Mouse (Mus musculus) Patski (cell line): ENCODE measurements around the gene Tspyl4. TPM values are rescaled to one million over a fixed set of nuclear protein-coding genes. Genes with fewer than 3 reads are reported as not detected.
A peak's percentile ranks its signal among the peaks of the same experiment; 100 is the strongest.

Experiments used
- ATAC-seq: fragments of 100-300 bp; one replicate; pipeline ENCODE4 v1.8.0; 2021
- CTCF ChIA-PET: fragments of 350-600 bp; sonication (Branson Sonifier 250); formaldehyde crosslinking; loops from one replicate; lab custom pipeline; 2022; ENCODE audit warnings: inconsistent platforms; lab: Charles Lee
- POLR2A ChIA-PET: fragments of 350-600 bp; sonication (Branson Sonifier 250); formaldehyde crosslinking; loops from one replicate; lab custom pipeline; 2022; ENCODE audit warnings: antibody characterized with exemption, inconsistent platforms; lab: Charles Lee
- DNase-seq: peaks from one replicate; pipeline ENCODE4 v3.0.0-alpha.2; 2011; ENCODE audit warnings: low read depth, low spot score
- H3K27me3 ChIP-seq: fragments of 371-371 bp; one replicate; pipeline ENCODE4 v1.5.1; 2021
- CTCF ChIP-seq: fragments of 100-300 bp; IDR thresholded peaks from one replicate; pipeline ENCODE4 v1.5.1; 2021
- in situ Hi-C: fragments of 300-500 bp; cut with MboI; formaldehyde crosslinking; loops from 3 replicates; pipeline ENCODE4 v1.11.1; 2018; ENCODE audit warnings: low pct_unique_long_range_greater_than_20kb, mixed read lengths
- polyA plus RNA-seq: library from polyadenylated mRNA; unstranded; gene quantifications from one replicate; pipeline ENCODE4 v1.2.3, GENCODE M21; 2021

The Tspyl4 gene
- polyA plus RNA-seq, 1 experiment from 2014 or later: 11.5 TPM

DNA sequence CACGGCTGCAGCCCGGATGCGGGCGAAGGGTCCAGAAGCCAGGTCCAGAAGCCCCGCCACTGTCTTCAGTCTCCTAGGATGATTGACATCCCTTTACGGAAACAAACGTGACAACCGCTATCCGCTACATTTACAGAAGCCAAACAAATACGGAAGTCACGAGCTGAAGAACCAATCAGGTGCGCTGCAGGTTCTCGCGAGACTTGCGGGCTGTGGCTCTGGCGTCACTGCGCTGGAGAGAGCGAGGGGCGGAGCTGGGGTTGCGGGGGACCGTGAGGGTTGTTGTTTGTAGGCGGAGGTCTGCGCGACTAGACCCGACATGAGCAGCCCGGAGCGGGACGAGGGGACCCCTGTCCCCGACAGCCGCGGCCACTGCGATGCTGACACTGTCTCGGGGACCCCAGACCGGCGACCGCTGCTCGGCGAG lies 15.3 kb upstream of the Tspyl4 start, which contains the start of gene Tspyl1:
Gene Tspyl1, plus strand, starts transcription at position 229 of the 427 bp plus-strand sequence.
- TF ChIP-seq CTCF: no peak
- H3K27me3 ChIP-seq: peaks cover 13% of the 10 kb centered on the region
- peak; percentile 90 for ATAC-seq
- ChIA-PET POLR2A (interaction anchor here (0.8 to 1.1 kb wide), 2 partner anchors 74 to 99 kb away, joined by 3 read pairs; no protein-coding TSS in a partner anchor), CTCF (interaction anchor here (0.7 to 0.8 kb wide), 2 partner anchors 75 to 263 kb away, joined by 3 read pairs; no protein-coding TSS in a partner anchor)
- in situ Hi-C loops: no loop called here
- peak; percentile 85 for DNase-seq

DNA sequence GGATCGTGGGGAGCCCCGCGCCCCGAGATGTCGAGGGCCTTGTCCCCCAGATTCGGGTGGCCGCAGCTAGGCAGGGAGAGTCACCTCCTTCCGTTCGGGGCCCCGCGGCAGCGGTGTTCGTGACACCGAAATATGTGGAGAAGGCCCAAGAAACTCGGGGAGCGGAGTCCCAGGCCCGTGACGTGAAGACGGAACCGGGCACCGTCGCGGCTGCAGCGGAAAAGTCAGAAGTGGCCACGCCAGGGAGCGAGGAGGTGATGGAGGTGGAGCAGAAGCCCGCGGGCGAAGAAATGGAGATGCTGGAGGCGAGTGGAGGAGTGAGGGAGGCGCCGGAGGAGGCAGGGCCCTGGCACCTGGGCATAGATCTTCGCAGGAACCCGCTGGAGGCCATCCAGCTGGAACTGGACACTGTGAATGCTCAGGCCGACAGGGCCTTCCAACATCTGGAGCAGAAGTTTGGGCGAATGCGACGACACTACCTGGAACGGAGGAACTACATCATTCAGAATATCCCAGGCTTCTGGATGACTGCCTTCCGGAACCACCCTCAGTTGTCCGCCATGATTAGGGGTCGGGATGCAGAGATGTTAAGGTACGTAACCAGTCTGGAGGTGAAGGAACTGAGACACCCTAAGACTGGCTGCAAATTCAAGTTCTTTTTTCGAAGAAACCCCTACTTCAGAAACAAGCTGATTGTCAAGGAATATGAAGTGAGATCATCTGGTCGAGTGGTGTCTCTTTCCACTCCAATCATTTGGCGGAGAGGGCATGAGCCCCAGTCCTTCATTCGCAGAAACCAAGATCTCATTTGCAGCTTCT lies 14.6 kb upstream of the Tspyl4 start:
- ChIA-PET CTCF (interaction anchor here (0.8 kb wide), 1 partner anchor 76 kb away, joined by 3 read pairs; no protein-coding TSS in a partner anchor), POLR2A (interaction anchor here (1.1 kb wide), 1 partner anchor 74 kb away, joined by 3 read pairs; no protein-coding TSS in a partner anchor)
- in situ Hi-C loops: no loop called here
- DNase-seq (no peak), ATAC-seq (peak; percentile 55)
- H3K27me3 ChIP-seq: peaks cover 9% of the 10 kb centered on the region
- TF ChIP-seq CTCF: no peak

DNA sequence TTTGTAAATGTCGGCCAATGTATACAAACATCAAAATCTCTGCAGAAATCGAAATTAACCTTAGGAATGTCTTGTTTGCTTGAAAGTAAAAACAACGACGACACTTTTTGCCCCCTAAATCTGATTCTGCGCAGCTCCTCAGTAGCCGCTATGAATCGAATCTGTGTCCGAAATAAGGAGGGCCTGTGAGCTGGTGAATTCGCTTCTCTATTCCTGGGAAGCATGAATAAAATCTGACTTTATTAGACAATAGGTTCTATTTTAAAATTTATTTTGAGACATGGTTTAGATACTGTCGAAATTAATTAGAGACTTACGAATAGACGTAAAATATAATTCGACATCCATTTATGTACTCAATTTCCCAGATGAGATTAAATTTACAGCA lies 337 bp upstream of the Tspyl4 start:
- no peak for DNase-seq
- no peak for ATAC-seq
- no peaks in the 10 kb centered on the region for H3K27me3 ChIP-seq
- ChIA-PET POLR2A (interaction anchor here (1.4 kb wide), 1 partner anchor 10 kb away, joined by 6 read pairs; no protein-coding TSS in a partner anchor), CTCF (interaction anchor here (0.9 to 1.6 kb wide), 4 partner anchors 20 to 31 kb away, joined by 3 to 4 read pairs (median 3); no protein-coding TSS in a partner anchor)
- in situ Hi-C loops: no loop called here
- TF ChIP-seq CTCF: no peak

DNA sequence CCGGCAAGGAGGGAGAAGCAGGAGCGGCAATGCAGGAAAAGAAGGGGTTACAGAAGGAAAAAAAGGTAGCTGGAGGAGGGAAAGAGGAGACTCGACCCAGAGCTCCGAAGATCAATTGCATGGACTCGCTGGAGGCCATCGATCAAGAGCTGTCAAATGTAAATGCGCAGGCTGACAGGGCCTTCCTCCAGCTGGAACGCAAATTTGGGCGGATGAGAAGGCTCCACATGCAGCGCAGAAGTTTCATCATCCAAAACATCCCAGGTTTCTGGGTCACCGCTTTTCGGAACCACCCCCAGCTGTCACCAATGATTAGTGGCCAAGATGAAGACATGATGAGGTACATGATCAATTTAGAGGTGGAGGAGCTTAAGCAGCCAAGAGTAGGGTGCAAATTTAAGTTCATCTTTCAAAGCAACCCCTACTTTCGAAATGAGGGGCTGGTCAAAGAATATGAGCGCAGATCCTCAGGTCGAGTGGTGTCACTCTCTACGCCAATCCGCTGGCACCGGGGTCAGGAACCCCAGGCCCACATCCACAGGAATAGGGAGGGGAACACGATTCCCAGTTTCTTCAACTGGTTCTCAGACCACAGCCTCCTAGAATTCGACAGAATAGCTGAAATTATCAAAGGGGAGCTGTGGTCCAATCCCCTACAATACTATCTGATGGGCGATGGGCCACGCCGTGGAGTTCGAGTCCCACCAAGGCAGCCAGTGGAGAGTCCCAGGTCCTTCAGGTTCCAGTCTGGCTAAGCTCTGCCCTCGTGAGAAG lies 925 bp downstream of the Tspyl4 start:
- no peak for ATAC-seq
- POLR2A ChIA-PET: no interaction called here
- no peak for TF ChIP-seq CTCF
- CTCF ChIA-PET: interaction anchor here (1.2 to 1.6 kb wide), 4 partner anchors 19 to 263 kb away, joined by 3 to 4 read pairs (median 4); no protein-coding TSS in a partner anchor
- in situ Hi-C loops: no loop called here
- no peaks in the 10 kb centered on the region for H3K27me3 ChIP-seq
- no peak for DNase-seq

DNA sequence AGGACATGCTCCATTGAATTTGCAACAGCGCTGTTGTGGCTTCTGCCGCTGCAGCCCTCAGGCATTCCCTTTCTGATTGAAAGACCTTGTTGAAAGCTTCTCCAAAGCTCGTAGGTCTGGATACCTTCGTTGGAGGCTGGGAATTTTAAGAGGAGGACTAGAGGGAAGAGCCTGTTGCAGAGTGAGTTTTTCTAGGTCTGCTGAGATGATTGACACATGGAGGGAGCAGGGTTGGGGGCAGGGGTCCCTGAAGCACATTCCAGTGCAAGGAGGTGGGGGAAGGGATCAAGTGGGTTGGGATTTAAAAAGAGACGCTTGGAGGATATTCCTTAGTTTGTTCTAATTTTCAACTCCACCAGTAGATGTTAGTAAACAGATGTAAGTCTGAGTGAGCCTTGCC lies 3.1 kb downstream of the Tspyl4 start:
- H3K27me3 ChIP-seq: no peaks in the 10 kb centered on the region
- ChIA-PET CTCF (interaction anchor here (1.7 kb wide), 1 partner anchor 20 kb away, joined by 3 read pairs; no protein-coding TSS in a partner anchor), POLR2A (no interaction called here)
- no peak for TF ChIP-seq CTCF
- in situ Hi-C loops: no loop called here
- ATAC-seq (no peak), DNase-seq (no peak)

DNA sequence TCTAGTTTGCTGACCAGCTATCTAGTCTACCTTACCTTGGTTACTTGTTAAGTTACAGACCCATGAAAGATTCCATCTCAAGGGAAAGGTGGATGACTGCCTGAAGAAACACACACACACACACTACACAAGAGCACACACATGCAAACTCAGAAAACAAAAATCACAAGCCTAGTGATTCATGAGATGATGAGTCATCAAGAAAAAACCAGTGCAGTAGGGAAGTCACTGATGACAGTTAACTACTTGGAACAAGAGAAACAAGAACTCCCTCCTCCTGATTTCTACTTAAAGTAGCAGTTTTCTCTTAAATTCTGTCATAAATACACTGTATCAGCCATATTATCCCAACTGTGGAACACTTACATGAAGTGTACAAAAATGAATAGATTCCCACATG lies 9.8 kb downstream of the Tspyl4 start:
- in situ Hi-C loops: no loop called here
- H3K27me3 ChIP-seq: no peaks in the 10 kb centered on the region
- ChIA-PET CTCF (interaction anchor here (1.1 kb wide), 1 partner anchor 19 kb away, joined by 3 read pairs; no protein-coding TSS in a partner anchor), POLR2A (no interaction called here)
- DNase-seq: no peak
- ATAC-seq: peak; percentile 60
- TF ChIP-seq CTCF: no peak

DNA sequence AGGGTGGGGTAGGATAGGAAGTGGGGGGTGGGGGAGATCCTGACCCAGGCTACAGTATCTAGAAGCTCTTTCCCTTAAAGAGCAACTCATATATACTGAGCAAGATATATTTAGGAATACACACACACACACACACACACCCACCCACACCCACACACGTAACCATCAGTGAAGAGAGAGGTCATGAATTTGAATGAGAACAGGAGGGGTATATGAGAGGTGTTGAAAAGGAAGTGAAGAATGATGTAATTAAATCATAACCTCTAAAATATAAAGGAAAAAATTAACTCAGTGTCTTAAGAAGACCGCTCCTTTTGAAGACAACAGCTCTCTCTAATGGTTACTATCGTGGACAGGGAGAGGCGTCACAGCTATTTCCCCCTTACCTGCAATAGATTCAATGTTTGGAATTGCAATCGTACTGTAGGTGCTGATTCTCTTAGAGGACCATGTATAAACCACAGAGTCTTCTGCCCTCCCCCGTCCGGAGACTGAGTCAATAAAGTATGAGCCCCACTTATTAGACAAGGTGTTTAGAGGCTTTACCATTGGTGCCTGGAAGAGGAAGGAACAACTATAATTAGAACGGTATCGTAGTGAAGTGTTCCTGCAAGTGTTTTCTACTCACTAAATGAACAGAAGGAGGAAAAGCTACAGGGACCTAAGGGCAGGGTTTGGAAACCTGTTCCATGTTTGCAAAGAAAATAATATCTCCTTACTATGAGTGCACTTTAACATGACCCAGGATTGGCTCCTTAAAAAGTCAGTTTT lies 12.9 kb downstream of the Tspyl4 start:
- DNase-seq: no peak
- no peak for TF ChIP-seq CTCF
- ChIA-PET POLR2A (no interaction called here), CTCF (interaction anchor here (1.5 to 1.6 kb wide), 2 partner anchors 11 to 15 kb away, joined by 4 read pairs; no protein-coding TSS in a partner anchor)
- ATAC-seq: no peak
- no peaks in the 10 kb centered on the region for H3K27me3 ChIP-seq
- in situ Hi-C loops: no loop called here

DNA sequence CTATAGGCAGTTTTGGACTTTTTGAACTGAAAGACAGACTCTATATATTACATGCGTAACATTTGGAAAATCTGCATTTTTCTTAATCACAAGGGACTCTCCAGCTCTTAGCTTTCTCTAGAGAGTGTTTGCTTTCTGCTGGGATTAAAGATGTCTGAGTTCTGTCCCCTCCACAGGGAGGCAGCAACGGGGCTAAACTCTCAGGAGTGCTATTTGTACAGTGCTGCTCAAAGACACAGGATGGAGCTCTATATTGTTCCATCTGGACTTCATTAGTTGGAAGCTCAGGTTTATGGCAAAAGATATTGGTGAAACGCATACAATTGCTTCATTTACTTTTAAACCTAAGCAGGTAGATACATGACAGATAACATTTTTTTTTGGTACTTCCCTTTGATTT lies 15.3 kb downstream of the Tspyl4 start:
- ATAC-seq (no peak), DNase-seq (no peak)
- TF ChIP-seq CTCF: no peak
- no peaks in the 10 kb centered on the region for H3K27me3 ChIP-seq
- POLR2A ChIA-PET: no interaction called here
- CTCF ChIA-PET: interaction anchor here (1.1 to 1.3 kb wide), 2 partner anchors 9 to 16 kb away, joined by 3 to 4 read pairs; no protein-coding TSS in a partner anchor
- in situ Hi-C loops: no loop called here

DNA sequence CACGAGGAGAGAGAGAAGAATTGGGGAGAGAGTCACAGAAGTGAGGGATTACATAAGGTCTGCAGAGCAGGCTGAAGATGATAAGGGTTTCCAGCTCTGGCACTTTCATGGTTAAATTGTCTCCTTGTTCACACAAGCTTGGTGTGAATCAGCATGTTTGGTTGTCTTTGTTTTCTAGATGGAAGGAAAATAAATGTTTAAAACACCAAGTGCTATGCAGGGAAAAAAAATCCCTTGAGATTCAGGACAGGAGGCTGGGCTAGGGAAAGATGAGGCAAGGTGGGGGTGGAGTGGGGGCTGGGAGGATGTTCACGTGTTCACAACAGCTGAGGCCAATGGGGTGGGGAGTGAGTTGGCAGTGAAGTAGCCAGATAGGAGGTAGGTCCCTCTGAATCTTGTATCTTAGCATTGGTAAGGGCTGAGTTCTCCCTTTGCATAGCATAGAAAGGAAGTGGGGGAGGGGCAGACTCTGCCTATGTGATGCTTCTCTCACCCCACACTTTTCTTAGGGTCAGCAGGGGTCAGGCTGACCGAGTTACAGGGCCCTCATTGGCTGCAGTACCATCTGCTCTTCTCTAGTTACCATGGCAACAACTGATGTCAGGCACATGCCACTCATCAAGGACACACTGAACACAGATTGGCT lies 19.5 kb downstream of the Tspyl4 start:
- no peak for DNase-seq

More for the DNA sequence above, 19.5 kb downstream of the Tspyl4 start:
- ChIA-PET POLR2A (no interaction called here), CTCF (interaction anchor here (0.9 to 1.0 kb wide), 2 partner anchors 10 to 19 kb away, joined by 4 read pairs; partner anchors contain the start of gene Tspyl4)
- in situ Hi-C loops: no loop called here
- TF ChIP-seq CTCF: no peak
- no peak for ATAC-seq
- no peaks in the 10 kb centered on the region for H3K27me3 ChIP-seq
